Mouse (Mus musculus): ENCODE measurements around the gene Gm11563. TPM values are rescaled to one million over a fixed set of nuclear protein-coding genes. Genes with fewer than 3 reads are reported as not detected.
"Not testable (repeated sequence)": the region's sequence is repeated elsewhere in the genome, so short reads cannot be mapped to it uniquely, and the experiment has no call there.

Gm11563 gene
- polyA plus RNA-seq, 1 experiment from 2014 or later, result not detected

DNA sequence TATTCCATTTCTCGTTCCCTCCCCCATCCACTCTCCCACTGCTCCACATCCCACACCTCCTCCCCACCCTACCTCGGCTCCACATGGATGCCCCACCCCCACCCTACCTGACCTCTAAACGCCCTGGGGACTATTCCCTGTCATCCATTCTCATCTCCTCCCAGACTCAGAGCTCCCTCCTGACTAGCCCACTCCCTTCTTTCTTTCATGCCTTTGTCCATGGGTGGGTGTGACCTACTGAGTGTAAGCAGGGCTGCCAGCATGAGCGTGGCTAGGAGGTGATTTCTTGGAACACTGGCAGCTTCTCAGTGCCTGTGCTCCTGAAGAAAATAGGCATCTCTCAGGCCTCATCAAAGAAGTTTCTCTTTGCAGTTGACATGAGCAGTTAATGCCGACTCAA lies 1.7 kb downstream of the Gm11563 start:
- H3K9me3 ChIP-seq (ENCODE audit: low read length), result no peaks in the 10 kb centered on the region
- no peak for DNase-seq
- H3K4me1 ChIP-seq (ENCODE audit: insufficient read depth), result no peaks in the 10 kb centered on the region
- no peak overlapping the region for H3K27ac ChIP-seq (ENCODE audit: low read depth)
- H3K36me3 ChIP-seq (replicated peaks; ENCODE audit: insufficient read depth, low read length), result no peaks in the 10 kb centered on the region
- 55% methylated on average over 5 of the region's 5 CpGs for WGBS (ENCODE audit: insufficient replicate concordance)
- no peak overlapping the region for H3K9ac ChIP-seq (replicated peaks)
- H3K27me3 ChIP-seq (ENCODE audit: insufficient read depth, low read length), result no peaks in the 10 kb centered on the region
- TF ChIP-seq CTCF (IDR thresholded peaks at IDR 0.05; ENCODE audit: low read depth) (no peak), EP300 (IDR thresholded peaks at IDR 0.05; ENCODE audit: low read depth) (no peak)
- no peak for ATAC-seq
- no peak overlapping the region for H3K4me2 ChIP-seq (ENCODE audit: low read depth, low read length)
- H3K4me3 ChIP-seq (ENCODE audit: low read depth, low read length), result no peak overlapping the region

GRCm38 (mm10) chr11:99650136-99650535 lies 8.6 kb downstream of the Gm11563 start, which contains the start of gene Gm11555:
Gm11555 (minus strand) TSS chr11:99650236.
- H3K4me1 ChIP-seq (ENCODE audit: insufficient read depth), result no peaks in the 10 kb centered on the region
- no peak within 1 kb of the TSS for H3K4me2 ChIP-seq (ENCODE audit: low read depth, low read length)
- H3K4me3 ChIP-seq (ENCODE audit: low read depth, low read length), result no peak within 1 kb of the TSS
- H3K27ac ChIP-seq (ENCODE audit: low read depth), result no peak within 1 kb of the TSS
- WGBS (ENCODE audit: insufficient replicate concordance), result 57% methylated on average over 2 of the region's 2 CpGs
- DNase-seq (no peak), ATAC-seq (no peak)
- H3K27me3 ChIP-seq (ENCODE audit: insufficient read depth, low read length), result no peaks in the 10 kb centered on the region
- H3K9ac ChIP-seq (replicated peaks), result no peak within 1 kb of the TSS
- no peaks in the 10 kb centered on the region for H3K9me3 ChIP-seq (ENCODE audit: low read length)
- TF ChIP-seq EP300 (IDR thresholded peaks at IDR 0.05; ENCODE audit: low read depth), result no peak
- TF ChIP-seq CTCF (IDR thresholded peaks at IDR 0.05; ENCODE audit: low read depth), result no peak
- H3K36me3 ChIP-seq (replicated peaks; ENCODE audit: insufficient read depth, low read length), result no peaks in the 10 kb centered on the region

- 85% methylated on average over 15 of the region's 15 CpGs for WGBS (ENCODE audit: insufficient replicate concordance)
Observed at GRCm38 (mm10) chr11:99646444-99646843, 12.3 kb downstream of the Gm11563 start.

DNA sequence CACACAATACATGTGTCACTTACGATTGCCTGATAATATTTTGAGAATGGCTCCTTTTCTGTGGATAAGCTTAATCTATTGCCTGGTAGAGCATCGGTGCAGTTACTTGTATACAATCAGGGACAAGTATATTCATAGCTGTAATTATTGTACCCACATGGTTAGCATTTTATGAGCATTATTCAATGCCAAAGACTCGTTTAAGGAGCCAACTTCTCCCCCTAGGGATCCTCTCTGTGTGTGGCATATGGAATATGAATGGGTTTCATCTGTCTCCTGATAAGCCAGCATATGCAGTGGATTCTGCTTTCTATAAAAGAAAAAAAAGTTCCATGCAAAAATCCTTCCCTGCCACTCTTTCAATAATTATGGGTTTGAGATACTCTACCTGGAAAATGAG lies 14.4 kb downstream of the Gm11563 start:
- 71% methylated on average over 3 of the region's 3 CpGs for WGBS (ENCODE audit: insufficient replicate concordance)
- ATAC-seq (no peak), DNase-seq (no peak)
- H3K4me3 ChIP-seq (ENCODE audit: low read depth, low read length), result no peak overlapping the region
- H3K9ac ChIP-seq (replicated peaks), result no peak overlapping the region
- no peaks in the 10 kb centered on the region for H3K9me3 ChIP-seq (ENCODE audit: low read length)
- TF ChIP-seq CTCF (IDR thresholded peaks at IDR 0.05; ENCODE audit: low read depth), result no peak
- no peak for TF ChIP-seq EP300 (IDR thresholded peaks at IDR 0.05; ENCODE audit: low read depth)
- no peak overlapping the region for H3K27ac ChIP-seq (ENCODE audit: low read depth)
- no peaks in the 10 kb centered on the region for H3K27me3 ChIP-seq (ENCODE audit: insufficient read depth, low read length)
- no peaks in the 10 kb centered on the region for H3K36me3 ChIP-seq (replicated peaks; ENCODE audit: insufficient read depth, low read length)
- H3K4me1 ChIP-seq (ENCODE audit: insufficient read depth), result no peaks in the 10 kb centered on the region
- H3K4me2 ChIP-seq (ENCODE audit: low read depth, low read length), result no peak overlapping the region

More at GRCm38 (mm10) chr11:99646444-99646843, 12.3 kb downstream of the Gm11563 start:
- Histone ChIP-seq H3K9ac (replicated peaks) (no peak overlapping the region), H3K27me3 (ENCODE audit: insufficient read depth, low read length) (no peaks in the 10 kb centered on the region), H3K4me3 (ENCODE audit: low read depth, low read length) (no peak overlapping the region), H3K36me3 (replicated peaks; ENCODE audit: insufficient read depth, low read length) (no peaks in the 10 kb centered on the region), H3K4me2 (ENCODE audit: low read depth, low read length) (no peak overlapping the region), H3K4me1 (ENCODE audit: insufficient read depth) (no peaks in the 10 kb centered on the region), H3K9me3 (ENCODE audit: low read length) (no peaks in the 10 kb centered on the region), H3K27ac (ENCODE audit: low read depth) (no peak overlapping the region)
- ATAC-seq (no peak), DNase-seq (no peak)
- no peak for TF ChIP-seq CTCF (IDR thresholded peaks at IDR 0.05; ENCODE audit: low read depth)
- TF ChIP-seq EP300 (IDR thresholded peaks at IDR 0.05; ENCODE audit: low read depth), result no peak

- not testable (repeated sequence) for H3K4me2 ChIP-seq (ENCODE audit: low read depth, low read length); H3K36me3 ChIP-seq (replicated peaks; ENCODE audit: insufficient read depth, low read length); ATAC-seq; DNase-seq; H3K9me3 ChIP-seq (ENCODE audit: low read length); H3K9ac ChIP-seq (replicated peaks); H3K4me3 ChIP-seq (ENCODE audit: low read depth, low read length); H3K27me3 ChIP-seq (ENCODE audit: insufficient read depth, low read length); H3K27ac ChIP-seq (ENCODE audit: low read depth); H3K4me1 ChIP-seq (ENCODE audit: insufficient read depth)
- 75% methylated on average over 9 of the region's 9 CpGs for WGBS (ENCODE audit: insufficient replicate concordance)
Observed at GRCm38 (mm10) chr11:99643635-99644139, 15.1 kb downstream of the Gm11563 start, which contains the start of gene Krtap4-7. Krtap4-7 (minus strand) TSS chr11:99644089.

DNA sequence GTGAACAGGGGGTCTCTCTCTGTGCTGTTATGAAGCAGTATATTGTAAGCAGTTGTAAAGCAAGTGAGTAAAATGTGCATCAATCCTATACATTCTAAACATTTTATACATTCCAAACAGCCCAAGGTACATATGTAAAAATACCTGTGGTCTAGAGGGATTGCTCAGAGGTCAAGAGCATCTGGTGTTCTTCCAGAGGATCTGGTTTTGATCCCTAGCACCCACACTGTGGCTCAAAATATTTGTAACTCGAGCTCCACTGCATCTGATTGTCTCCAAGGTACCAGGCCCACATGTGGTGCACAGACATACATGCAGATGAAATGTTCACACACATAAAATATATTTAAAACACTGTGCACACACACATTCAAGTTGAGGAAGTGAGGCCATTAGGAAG lies 17.8 kb downstream of the Gm11563 start:
- Histone ChIP-seq H3K4me1 (ENCODE audit: insufficient read depth) (no peaks in the 10 kb centered on the region), H3K9me3 (ENCODE audit: low read length) (no peaks in the 10 kb centered on the region), H3K4me3 (ENCODE audit: low read depth, low read length) (no peak overlapping the region), H3K27me3 (ENCODE audit: insufficient read depth, low read length) (no peaks in the 10 kb centered on the region), H3K27ac (ENCODE audit: low read depth) (no peak overlapping the region), H3K9ac (replicated peaks) (no peak overlapping the region), H3K36me3 (replicated peaks; ENCODE audit: insufficient read depth, low read length) (no peaks in the 10 kb centered on the region), H3K4me2 (ENCODE audit: low read depth, low read length) (no peak overlapping the region)
- WGBS (ENCODE audit: insufficient replicate concordance), result 13% methylated on average over 1 of the region's 1 CpGs
- TF ChIP-seq CTCF (IDR thresholded peaks at IDR 0.05; ENCODE audit: low read depth), result no peak
- TF ChIP-seq EP300 (IDR thresholded peaks at IDR 0.05; ENCODE audit: low read depth), result no peak
- no peak for ATAC-seq
- DNase-seq, result no peak

- no peak overlapping the region for H3K4me3 ChIP-seq (ENCODE audit: low read depth, low read length)
- no peak overlapping the region for H3K27ac ChIP-seq (ENCODE audit: low read depth)
- no peaks in the 10 kb centered on the region for H3K9me3 ChIP-seq (ENCODE audit: low read length)
- ATAC-seq (no peak), DNase-seq (no peak)
- no peaks in the 10 kb centered on the region for H3K27me3 ChIP-seq (ENCODE audit: insufficient read depth, low read length)
- H3K36me3 ChIP-seq (replicated peaks; ENCODE audit: insufficient read depth, low read length), result no peaks in the 10 kb centered on the region
- no peaks in the 10 kb centered on the region for H3K4me1 ChIP-seq (ENCODE audit: insufficient read depth)
- no peak overlapping the region for H3K9ac ChIP-seq (replicated peaks)
- TF ChIP-seq EP300 (IDR thresholded peaks at IDR 0.05; ENCODE audit: low read depth), result no peak
- TF ChIP-seq CTCF (IDR thresholded peaks at IDR 0.05; ENCODE audit: low read depth), result no peak
- WGBS (ENCODE audit: insufficient replicate concordance), result 76% methylated on average over 1 of the region's 1 CpGs
- H3K4me2 ChIP-seq (ENCODE audit: low read depth, low read length), result no peak overlapping the region
Observed at GRCm38 (mm10) chr11:99637086-99637485, 21.7 kb downstream of the Gm11563 start.
